Mouse (Mus musculus) cerebellum, adult 2 months (tissue): ENCODE results near the gene Cdkl3.
"Not testable (repeated sequence)": the region's sequence is repeated elsewhere in the genome, so short reads cannot be mapped to it uniquely, and the experiment has no call there.

Experiments used
- CTCF ChIP-seq: fragments of 200-500 bp; IDR thresholded peaks from 2 replicates; pipeline ENCODE4 v1.5.1; 2011; ENCODE audit warnings: low read depth, mild to moderate bottlenecking, control low read depth, low read length, moderate library complexity, borderline replicate concordance; ENCODE audit not compliant: insufficient read depth
- POLR2A ChIP-seq: fragments of 200-500 bp; IDR thresholded peaks from 2 replicates; pipeline ENCODE4 v1.6.1; 2011; ENCODE audit warnings: low read length, control low read depth, borderline replicate concordance; ENCODE audit not compliant: insufficient read depth

DNA sequence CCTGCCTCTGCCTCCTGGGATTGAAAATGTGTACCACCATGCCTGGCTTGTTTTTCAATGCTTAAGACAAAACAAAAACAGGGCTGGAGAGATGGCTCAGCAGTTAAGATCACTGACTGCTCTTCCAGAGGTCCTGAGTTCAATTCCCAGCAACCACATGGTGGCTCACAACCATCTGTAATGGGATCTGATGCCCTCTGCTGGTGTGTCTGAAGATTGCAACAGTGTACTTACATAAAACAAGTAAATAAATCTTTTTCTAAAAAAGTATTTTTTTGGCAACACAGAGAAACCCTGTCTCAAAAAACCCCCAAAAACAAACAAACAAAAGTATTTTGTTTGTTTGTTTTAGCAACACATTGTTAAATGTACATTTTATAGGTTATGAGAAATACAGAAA is 116.4 kb downstream of the Cdkl3 start:
- TF ChIP-seq CTCF: peak; percentile 25; the same call in 1 of the 2 replicates
- not testable (repeated sequence) for TF ChIP-seq POLR2A
